Mouse (Mus musculus) cerebellum, adult (tissue): ENCODE measurements around the gene Ephb1.

ENCODE experiments used
- ATAC-seq: cut with Nextera tagmentation; 2 replicates; pipeline ENCODE4 v1.9.2; 2017; ENCODE audit warnings: mild to moderate bottlenecking, moderate library complexity, mixed read lengths; ENCODE audit not compliant: insufficient number of reproducible peaks, low FRiP score, low TSS enrichment

Gene Ephb1

DNA sequence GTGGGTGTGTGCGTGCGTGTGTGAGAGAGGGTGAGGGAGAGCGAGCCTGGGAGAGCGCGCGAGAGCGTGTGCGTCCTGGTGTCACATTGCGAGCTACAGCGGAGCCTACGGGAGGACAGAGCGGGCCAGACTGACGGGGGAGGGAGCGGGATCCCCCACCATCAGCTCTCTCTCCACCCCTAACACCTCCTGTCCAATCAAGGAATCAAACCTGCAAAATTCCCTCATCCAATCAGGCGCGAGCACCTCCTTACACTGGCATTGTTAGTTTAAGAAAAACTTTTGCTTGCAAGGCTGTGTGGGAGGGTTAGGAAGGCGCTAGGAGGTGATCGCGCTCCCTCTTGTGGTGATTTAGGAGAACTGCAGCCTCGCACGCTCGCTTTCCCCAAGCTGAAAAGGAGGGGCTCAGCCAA, at the start of gene Ephb1:
Gene Ephb1 (minus strand): TSS at position 133 of the 413 bp plus-strand sequence.
- peak; percentile 91 for ATAC-seq

DNA sequence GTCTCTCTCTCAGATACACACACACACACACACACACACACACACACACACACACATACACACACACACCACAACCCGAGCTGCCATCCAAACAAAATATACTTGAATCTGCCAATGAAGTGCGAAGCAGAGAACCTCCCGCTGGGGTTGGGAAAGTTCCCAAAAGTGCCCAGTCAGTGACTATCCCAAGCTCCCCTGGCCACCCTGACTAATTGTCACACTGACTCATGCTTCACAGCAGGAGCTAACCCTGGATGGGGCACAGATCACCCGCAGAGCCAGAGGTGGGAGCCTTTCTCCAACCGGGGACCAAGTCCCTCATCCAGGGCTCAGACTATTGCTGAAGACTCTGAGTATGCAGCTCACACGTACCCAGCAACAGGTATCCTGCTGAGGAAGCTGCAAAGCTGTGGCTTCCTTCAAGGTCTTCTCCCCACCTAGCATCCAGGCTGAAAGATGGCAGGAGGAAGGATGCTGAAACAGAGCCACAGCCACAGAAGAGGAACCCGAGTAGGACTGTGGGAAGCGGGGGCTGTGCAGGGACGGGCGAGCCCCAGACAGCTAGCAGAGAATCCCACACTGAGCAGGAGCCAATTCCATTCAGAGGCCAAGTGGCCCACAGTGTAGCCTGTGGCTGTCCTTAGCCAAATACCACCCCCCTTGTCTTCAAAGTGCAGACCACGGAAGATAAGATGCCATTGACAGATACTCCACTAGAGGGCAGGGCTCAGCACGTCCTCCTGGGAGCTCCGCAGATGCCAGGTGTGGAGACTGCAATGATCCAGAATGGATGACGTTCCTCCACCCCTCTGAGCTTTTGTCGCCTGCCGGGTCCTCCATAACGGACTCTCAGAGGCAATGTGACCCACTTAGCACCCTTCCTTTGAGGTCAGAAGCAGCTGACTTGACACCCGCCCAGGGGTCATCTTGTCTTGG, 48.9 kb upstream of the Ephb1 start:
- ATAC-seq: peak; percentile 64; the same call in 1 of the 2 replicates

DNA sequence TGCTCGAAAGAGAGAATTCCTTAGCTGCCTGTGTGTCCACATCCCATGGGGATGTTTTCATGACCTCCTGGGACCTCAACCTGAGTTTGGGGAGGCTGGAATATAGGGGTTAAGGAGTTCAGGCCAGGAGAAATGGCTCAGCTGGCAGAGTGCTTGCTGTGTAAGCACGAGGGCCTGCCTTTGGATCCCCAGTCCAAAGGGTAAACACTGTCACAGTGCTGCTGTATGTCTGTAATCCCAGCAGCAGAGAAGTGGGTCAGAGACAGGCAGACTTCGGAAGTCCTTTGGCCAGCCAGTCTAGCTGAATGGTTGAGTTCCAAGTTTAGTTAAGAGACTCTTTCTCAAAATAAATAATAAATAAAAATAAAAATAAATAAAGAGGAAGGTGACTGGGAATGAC, 48.2 kb upstream of the Ephb1 start:
- ATAC-seq: no peak

DNA sequence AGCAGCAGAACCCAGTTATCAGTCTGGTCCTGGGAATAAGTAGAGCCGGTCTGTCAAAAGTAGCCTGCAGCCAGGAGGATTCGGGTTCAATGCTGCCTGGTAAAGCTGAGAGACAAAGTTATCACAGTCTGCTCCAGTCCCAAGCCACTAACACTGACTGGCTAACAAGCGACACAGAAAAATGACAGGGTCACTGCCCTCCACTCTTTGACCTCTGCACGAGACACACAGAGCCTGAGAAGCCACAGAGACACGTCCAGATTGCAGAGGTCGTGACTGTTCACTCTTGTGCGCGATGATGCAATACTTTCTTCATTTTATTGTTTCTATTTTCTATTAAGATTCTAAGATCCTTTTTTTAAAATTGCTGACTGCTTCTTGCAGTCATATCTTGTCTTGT, 33.8 kb upstream of the Ephb1 start:
- no peak for ATAC-seq

DNA sequence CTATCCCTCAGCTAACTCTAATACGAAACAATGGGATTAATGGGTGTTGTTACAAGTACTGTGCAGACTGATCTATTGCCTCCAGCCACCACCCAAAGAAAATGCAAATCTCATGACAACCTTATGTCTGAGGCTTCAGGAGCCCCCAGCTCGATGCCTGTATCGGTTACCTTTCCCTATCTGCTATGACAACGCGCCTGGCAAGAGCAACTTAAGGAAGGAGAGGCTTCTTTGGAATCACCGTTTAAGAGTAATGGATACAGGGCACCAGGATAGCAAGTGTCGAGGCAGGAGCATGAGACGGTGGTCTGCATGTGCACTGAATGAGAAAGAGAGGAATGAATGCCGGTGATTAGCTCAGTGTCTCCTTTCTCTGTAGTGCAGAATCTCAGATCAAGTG, 32.3 kb upstream of the Ephb1 start:
- no peak for ATAC-seq

DNA sequence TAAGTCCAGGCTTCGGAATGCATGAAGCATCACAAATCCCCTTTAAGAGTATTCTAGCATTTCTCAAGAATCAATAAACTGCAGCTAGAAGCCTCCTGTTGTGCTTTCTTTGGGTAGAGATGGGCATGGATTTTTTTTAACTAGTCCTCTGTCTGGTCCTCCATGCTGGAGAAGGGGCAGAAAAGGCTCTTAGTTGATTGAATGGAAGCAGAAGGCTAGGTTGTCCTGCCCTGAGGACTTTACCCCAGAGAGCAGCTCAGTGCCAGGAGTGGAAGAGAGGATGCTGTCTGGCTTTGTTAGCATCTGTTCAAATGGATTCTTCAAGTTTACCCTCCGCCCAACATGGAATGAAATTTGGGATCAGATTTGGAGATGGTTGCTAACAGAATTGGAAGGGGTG, 25.7 kb upstream of the Ephb1 start:
- ATAC-seq: no peak

DNA sequence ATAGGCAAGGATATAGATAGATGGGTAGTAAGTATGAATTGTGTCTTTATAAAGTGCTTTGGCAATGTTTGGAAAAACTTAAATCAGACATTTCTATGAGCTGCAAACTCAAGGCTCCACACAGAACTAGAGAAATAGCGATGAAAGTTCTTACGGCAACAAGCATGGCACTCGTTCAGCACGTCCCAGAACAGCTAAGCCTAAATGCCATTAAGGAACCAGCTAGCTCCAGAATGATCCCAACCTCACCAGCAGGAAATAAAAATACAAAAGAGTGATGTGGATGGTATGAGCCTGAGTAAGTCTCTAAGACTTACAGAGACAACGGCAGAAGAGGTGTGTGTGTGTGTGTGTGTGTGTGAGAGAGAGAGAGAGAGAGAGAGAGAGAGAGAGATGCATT, 20.2 kb upstream of the Ephb1 start:
- ATAC-seq: no peak

DNA sequence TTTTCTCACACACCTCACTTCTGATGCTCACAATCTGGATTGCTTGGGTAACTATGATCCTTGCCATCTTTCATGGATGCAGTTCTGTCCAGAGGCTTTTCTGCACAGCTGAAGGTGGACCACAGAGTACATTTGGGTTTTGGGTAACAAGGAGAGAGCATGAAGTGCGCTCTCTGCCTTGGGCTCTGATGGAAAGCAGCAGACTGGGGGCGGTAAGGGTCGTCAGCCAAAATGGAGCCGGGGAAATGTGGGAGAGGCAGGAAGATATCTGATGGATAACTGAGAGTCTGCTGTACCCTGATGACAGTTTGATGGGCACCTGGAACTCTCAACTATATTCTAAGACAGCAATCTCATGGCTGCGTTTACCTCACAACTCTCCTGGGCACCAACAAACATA, 19.4 kb upstream of the Ephb1 start:
- no peak for ATAC-seq

DNA sequence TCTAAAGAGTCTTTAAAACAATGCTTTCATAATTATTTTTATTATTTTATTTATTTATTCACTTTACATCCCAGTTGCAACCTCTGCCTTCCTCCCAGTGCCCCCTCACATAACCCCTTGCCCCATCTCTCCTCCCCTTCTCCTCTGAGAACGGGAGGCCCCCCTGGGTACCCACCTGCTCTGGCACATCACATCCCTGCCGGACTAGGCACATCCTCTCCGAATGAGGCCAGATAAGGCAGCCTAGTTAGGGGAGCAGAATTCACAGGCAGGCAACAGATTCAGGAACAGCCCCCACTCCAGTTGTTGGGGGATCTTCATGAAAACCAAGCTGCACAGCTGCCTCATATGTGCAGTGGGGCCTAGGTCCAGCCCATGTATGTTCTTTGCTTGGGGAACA, 17.4 kb upstream of the Ephb1 start:
- ATAC-seq: no peak

DNA sequence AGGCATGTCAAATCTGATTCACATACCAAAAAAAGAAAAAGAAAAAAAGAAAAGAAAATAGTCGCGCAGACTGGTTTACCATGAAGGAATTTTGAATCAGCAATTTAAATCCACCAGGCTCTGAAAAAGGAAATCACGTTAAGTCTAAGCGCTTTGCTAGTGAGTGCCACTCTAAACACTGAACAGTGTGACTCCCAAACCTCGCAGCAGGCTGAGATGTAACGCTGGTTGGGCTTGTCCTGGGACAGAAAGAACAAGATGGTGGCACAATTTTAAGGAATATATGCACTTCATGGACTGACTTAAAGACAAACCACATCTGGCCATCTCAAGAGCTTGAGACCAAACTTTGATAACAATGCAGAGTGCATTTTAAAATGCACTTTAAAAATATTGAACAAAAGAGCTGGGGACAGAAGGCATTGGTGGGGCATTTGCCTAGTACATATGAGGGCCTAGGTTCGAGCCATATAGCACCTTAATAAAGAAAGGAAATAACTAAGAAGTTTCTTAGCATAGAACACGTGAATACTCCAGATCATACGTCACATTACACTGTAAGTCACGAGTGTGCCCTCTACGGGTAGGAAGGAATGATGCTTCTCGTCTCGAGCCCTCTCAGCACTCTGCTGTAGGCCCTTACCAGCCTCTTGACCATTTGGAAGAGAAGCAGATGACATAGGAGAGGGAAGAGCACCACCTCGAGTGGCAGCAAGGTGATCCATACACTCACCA, 16.7 kb upstream of the Ephb1 start:
- no peak for ATAC-seq

DNA sequence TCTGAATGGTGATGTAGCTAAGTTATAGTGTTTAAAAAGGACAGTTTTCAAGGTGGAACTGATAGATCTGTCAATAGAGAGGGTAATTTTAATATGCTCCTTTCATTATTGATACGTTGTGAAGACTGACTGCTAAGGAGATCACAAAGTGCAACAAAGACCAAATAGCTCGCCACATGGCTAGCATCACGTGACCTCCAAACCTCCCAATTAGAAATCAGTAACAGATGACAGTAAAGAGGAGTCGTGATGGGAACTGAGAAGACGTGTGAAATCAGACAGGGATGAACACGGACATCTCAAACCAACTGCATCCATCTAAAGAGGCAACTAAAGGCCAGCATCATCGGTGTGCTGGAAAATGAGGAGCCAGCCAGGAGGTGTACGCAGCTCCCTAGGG, 15.6 kb upstream of the Ephb1 start:
- no peak for ATAC-seq

DNA sequence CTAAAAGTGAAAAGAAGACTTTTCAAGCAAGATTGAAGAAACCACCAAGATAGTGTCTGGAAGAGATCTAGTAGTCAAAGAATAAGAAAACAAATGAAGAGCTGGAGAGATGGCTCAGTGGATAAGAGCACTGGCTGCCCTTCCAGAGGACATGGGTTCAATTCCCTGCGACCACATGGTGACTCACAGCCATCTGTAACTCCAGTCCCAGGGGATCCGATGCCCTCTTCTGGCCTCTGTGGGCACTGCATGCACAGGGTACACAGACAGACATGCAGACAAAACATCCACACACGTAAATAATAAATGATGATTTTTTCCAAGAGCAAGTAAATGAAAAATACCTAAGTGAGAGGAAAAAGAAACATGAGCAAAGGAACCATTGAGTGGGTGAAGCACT, 14.6 kb upstream of the Ephb1 start:
- no peak for ATAC-seq

DNA sequence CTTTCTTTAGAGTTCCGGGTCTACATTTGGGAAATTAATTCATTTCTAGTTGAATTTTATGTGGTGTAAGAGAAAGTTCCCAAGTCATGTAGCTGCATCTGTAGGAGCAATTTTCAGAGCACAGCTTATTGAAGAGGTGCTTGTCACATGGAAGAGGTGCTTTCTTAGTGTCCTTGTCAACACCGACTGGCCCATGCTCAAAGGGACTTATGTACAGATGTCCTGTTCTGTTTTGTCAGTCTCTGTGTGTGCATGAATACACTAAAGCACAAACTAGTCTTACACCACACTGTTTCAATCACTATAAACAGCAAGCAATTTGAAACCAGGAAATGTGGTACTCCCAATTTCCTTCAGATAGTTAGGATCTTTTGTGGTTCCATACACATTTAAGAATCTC, 13.3 kb upstream of the Ephb1 start:
- ATAC-seq: no peak

DNA sequence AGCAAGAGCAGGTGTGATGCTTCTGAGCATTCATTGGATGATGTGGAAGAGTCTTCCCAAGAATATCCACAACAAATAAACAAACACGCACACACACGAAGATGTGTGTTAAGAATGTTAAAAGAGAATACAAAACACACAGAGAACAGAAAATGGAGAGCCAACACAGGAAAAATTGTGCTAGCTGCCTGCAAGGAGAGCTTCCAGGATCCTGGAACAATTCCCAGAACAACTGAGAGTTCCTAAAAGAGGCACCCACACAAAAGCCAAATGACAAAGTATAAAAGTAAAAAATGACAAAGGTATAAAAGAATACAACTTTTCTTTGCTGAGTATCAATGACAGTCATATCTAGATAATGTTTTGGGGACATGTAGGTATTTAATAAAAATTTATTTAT, 11.0 kb upstream of the Ephb1 start:
- ATAC-seq: no peak

DNA sequence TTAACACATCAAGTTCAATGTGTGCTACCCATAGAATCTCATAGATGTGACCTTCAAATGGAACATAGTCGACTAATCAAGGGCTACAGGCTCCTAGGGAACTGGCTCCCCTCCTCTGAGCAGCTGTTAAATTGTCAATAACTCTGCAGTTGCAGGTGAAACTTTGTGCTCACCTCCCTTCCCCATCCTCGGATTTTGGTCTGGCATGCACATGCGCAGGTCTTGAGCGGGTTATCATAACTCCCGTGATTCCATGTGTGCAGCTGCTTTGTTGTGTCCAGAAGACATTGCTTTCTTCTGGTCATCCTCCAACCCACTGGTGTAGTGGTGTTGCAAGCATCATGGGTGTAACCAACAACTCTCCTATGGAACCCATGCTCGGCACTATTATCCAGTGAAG, 4.8 kb upstream of the Ephb1 start:
- ATAC-seq: no peak

DNA sequence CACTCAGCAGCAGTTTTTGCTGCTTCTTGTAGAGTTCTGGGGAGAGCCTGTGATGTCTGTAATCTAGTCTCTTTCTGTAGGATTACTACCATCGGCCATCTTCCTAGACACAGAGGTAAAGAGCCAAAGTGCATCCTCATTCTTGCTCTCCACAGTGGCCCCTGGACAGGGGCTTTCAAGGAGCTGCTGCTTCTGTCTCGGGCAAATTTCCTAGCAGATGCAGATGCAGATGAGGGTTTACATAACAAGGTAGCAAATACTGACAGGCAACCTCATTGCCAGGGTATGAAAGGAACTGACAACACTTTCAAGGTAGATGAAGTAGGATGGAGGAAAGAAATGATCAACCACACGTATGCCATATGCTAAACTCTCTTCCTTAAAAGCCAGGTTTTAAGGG, 4.2 kb upstream of the Ephb1 start:
- no peak for ATAC-seq

DNA sequence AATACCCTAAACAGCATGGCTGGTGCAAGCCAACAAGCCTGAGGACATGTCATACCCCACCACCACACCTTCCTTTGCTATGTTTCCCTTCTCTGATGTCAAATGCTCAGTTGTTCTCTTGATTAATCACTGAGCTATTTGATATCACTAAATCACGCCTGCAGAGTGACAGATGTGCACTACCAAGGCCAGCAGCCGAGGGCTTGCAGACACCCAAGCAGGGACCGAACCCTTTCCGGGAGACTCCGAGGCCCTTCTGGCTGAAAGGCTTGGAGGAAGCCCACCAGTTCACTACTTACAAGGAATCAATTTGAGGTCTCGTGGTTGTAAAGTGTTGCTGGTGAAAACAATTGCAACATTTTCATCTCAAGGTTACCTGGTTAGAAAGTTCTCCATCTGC, 3.5 kb upstream of the Ephb1 start:
- ATAC-seq: no peak

DNA sequence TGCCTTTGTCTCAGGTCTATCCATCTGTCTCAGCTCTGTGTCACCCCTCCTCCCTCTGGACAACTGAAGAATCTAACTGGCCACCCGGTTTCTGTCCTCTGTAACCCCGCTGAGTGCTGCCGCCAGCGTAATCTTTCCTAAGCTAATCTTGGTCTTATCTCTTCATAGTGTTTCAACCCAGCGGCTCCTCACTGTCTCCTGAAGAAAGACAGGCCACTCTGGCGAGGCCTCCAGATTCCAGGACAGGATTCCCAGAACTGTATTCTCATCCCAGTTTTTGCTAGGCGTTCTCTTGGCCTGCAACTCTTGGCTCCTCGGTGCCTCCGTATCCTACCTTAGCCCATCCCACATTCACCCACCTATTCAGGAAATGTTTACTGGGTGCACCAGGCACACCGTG, 2.0 kb upstream of the Ephb1 start:
- no peak for ATAC-seq

DNA sequence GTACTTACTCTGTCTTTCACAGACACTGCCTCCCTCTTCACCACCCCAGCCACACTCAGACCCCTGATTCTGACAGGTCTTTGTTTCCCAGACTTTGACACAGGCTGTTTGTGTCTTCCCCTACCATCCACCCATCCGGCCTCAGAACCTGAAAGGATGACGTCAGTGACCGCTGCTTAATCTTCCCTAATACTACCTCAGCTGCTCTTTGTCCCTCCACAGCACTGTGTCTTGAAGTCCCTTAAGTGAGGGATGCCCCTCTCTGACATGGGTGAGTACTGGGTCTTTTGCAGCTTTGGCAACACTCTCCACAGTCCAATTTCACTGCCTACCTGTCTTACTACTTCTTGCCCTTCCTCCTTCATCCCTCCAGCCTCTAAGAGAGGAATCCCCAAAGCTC, 1.2 kb upstream of the Ephb1 start:
- ATAC-seq: no peak

DNA sequence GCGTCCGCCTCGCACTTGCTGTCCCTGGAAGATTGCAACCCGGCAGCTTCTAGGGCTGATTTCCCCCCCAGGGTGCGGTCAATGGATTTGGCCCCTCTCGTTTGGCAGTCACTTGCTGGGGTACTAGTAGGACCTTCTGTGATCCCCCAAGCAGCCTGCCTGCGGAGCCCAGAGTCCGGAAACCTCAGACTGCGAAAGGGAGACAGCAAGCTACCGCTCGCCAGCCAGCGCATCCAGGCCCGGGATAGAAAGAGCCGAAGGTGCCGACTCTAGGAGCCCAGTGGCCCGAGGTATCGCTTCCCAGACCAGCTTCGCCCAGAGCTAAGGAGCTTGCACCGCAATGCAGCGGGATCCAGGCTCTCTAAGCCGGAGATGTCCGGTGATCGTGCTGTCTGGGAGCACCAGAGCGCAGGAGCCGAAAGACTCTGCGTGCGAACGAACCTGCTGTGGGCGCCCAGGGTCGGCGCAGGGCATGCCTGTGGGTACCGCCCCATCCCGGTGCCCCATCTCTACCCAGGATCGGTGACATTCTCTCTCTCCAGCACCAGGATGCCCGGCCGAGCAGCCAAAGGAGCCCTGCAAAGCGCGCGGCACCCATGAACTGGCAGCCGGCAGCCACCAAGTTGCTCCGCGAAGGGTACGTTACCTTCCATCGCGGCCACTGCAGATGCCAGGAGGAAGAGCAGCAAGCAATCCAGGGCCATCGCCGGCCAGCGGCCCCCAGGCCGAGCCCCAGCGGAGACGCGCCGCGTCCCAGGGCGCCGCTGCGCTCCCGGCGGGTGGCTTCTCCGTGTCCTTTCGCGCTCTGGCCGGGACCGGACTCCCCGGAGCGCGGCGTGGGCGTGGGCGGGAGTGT, 629 bp downstream of the Ephb1 start:
- peak; percentile 11; the same call in 1 of the 2 replicates for ATAC-seq
